Mouse (Mus musculus) spleen, adult 18-20 months (tissue): ENCODE results near the gene Dock8.
"Not testable (repeated sequence)": the region's sequence is repeated elsewhere in the genome, so short reads cannot be mapped to it uniquely, and the experiment has no call there.

Experiments used
- DNase-seq, 2 experiments: peaks; one replicate each; pipeline ENCODE4 v3.0.0; 2022; ENCODE audit warnings: mixed read lengths in 2 of 2

Dock8 gene

DNA sequence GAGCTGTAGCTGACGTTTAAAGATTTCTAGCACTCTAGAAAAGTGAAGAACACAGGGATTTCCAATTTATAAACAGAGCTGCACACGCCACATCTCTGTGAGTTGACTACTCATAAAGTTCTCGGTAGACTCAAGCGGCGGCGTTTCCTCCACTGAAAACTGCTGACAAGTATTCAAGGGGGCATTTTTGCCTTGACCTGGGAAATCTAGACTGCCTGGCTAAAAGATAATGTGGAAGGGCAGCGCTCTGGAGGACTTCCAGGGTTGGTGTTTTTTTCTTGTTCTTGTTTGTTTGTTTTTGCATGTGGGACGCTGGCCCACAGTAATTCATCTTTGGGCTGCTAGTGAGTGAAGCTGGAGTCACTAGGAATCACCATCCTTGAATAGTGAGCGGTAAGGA lies 819 bp downstream of the Dock8 start:
- no peak for DNase-seq

DNA sequence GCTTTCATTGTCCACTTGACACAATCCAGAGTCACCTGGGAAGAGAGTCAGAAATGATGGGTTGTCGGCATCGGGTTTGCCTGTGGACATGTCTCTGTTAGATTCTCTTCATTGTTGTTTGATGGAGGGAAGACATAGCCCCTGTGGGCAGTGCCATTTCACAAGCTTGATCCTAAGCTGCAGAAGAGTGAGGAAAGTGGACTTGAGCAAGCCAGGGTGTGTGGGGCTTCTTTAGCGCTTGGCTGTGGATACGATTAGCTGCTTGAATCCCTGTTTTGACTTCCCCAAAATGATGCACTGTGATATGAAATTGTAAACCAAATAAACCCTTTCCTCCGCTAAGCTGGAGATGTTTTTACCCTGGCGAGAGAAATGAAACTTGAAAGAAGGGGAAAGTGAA lies 2.7 kb downstream of the Dock8 start:
- DNase-seq: no peak

DNA sequence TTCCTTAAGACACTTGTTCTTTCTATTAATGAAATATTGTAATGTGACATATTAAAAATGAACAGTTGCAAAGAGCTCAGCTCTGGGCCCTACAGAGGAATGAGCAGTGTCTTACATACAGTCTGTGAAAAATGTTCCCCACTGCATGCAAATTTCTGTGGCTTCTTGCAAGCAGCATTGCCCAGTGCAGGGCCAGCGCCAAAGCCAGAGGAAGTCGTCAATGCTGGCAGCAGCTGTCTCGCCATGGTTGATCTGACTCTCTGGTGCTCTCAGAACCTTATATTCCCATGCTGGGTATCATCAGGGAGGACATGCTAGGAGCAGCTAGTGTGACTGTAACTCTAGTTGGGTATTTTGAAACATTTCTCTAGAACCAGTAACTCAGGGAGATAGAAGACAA lies 3.5 kb downstream of the Dock8 start:
- peak; percentile 53 to 57 for DNase-seq

DNA sequence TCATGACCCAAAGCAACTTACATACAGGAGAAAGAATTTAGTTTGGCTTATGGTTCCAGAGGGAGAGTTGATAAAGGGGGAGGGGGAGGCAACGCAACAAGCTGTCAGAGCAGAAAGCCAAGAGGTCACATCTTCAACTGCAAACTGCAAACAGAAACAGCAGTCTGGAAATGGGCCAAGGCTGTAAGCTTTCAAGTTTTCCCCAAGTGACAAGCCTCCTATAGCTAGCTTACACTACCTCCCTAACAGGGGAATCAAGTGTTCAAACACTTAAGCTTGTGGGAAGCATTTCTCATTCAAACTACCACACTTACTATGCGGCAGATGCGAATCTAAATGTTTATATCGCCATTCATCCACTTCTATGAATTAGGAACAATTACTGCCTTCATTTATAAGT lies 4.5 kb downstream of the Dock8 start:
- DNase-seq: no peak

DNA sequence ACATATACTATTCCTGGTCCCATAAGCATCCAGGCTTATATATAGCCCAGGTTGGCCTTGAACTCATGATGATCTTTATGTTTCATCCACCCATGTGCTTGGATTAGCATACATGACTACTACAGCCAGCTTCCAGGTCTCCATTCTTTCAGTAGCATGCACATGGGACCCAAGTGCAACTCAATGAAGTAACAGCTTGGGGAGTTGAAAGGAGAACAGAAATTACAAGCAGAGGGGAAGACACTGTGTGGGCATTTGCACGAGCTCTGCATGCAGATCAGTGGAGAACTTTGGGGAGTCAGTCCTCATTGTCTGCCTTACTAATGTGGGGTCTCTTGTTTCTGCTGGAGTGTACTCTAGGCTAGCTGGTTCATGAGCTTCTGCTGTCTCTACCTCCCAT lies 7.4 kb downstream of the Dock8 start:
- DNase-seq: no peak

DNA sequence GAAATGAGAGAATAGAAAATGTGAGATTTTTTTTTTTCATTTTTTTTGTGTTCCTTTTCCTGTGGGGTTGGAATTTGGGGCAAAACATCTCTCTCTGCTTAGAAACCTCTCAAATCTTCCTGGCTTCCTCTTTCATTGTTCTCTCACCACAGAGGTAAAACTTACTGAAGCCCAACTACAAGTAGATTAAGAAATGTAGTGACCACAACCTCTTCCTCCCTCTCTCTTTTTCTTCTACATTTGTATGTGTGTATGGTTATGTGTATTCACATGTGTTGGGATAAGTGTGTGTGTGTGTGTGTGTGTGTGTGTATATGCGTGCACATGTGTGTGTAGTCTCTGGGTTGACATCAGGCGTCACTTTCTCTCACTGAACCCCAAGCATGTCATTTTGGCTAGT lies 9.2 kb downstream of the Dock8 start:
- no peak for DNase-seq

DNA sequence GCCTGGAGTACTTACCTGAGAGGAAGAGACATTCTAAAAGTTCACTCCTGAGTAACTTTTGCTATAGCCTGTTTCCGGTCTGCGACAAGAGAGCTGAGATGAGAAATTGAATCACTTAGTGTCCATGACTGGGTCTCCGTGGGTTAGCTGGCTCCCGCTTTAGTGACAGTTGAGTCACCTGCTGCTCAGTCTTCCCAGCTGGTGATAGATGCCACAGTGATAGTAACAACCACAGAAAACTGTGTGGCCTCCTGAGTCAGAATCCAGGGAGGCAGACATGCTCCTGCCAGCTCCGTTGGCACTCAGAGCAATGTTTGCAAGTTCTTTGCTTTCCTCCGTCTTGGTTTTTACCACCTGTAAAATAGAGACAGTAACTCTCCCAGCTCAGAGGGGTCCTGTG lies 23.4 kb downstream of the Dock8 start:
- no peak for DNase-seq

DNA sequence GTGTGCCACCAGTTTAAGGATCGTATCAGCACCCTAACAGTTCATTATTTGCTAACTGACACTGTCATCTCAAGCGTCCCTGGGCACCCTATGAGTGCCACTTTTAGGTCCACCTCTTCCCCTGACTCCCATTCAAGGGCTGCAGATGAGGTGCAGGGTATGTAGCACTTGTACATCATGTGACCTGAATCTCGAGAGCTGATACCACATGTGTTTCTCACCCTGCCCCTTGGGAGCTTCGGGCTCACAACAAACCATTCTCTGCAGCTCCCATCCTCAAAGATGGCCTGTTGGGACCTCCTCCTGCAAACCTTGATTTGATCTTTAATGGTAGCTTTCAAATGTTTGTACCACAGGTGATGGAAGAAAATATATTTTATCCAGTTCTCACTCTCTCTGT lies 32.4 kb downstream of the Dock8 start:
- no peak for DNase-seq

DNA sequence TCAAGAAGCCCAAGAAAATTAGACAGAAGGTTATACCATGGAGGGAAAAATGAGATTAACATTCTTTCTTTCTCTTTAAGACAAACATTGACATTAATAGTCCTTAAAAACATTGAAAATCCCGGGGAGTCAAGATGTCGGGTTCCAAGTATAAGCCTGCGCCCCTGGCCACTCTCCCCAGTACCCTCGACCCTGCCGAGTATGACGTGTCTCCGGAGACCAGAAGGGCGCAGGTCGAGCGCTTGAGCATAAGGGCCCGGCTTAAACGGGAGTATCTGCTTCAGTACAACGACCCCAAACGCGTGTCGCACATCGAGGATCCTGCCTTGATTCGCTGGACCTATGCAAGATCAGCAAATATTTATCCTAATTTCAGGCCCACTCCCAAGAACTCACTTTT lies 33.7 kb downstream of the Dock8 start:
- DNase-seq: not testable (repeated sequence)

DNA sequence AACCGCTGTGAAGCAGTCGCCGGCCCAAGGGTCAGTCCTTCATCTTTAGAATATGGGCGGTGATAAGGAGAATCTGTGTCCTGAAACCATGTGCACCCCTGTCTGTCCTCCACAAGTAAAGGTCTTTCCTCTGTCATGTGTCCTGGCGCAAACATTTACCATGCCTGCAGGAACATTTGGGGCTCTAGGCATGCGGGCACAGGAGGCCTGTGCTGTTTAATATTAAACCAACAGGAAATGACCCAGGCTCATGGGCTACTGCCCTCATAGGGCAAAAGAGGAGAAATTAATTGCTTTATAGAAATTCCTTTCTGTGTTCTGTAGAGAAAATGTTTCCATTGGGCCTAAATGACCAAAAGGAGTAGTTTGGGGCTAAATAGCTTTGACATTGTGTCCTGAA lies 36.5 kb downstream of the Dock8 start:
- no peak for DNase-seq

DNA sequence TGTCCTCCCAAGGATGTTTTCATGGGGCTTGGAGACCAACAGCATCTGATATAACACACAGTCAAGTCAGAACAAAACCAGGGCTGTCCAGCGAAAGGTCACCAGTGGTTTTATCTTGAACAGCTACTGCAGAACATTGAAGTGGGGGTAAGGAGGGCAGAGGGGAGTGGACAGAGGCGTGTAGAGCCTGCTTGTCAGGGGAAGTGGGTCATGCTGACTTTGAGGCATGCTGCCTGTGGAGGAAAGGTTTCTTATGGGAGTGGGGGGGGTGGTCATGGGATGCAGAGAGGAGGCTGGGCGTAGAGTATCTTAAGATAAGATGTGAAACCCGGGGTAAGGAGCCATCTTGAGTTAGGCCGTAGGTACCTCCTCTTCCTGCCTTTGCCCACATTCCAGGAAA lies 37.5 kb downstream of the Dock8 start:
- DNase-seq: no peak

DNA sequence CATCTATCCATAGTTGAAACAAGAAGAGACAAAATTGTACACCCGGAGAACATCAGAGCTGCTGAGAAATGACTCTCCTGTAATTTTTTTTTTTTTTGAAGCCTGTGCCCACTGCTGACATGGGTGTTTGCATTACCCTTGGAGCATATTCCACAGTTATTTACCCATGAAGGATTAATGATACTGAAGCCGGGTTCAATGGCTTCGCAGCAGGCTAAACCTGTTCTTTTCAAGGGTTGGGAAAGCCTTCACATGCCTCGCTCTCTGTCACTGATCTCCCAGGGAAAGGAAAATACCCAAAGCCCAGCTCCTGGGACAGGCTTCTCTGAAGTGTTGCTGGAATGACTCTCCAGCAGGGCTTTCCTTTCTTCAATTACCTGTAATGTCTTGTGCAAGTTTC lies 37.9 kb downstream of the Dock8 start:
- DNase-seq: no peak

DNA sequence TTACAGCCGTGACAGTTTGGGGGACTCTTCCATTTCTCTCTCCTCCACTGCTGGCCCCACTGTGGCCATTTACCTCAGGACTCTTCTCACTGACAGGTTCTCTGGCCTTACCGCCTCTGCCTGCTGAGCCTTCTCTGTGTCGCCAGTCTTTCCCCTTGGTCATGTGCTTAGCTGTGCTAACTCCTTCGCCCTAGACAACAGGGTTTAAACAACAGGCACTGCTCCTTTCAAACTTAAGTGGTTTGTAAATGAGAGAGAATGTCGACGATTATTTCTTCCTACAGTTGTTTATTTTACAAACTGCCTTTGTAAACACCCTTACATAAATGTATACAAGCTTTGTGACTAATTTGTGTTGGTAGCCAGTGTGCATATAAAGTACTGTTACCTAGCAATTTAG lies 39.0 kb downstream of the Dock8 start:
- DNase-seq: no peak

DNA sequence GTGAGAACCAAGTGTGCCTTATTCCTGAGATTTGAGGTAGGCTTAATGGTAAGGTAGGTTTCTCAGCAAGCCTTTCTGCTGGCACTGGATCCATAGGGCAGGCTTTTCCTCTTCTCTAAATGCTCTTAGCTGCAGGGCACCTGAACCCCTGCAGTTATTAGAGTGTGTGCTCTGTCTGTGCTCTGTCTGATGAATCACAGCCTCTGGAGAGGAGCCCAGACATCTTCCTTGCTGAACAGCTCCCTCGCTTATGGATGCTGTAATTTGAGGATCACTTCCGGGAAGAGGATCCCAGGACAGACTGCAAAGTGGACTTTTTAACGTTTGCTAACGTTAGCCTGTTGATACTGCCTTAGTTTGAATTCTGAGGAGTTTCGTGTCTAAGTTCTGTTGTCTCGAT lies 41.9 kb downstream of the Dock8 start:
- no peak for DNase-seq

DNA sequence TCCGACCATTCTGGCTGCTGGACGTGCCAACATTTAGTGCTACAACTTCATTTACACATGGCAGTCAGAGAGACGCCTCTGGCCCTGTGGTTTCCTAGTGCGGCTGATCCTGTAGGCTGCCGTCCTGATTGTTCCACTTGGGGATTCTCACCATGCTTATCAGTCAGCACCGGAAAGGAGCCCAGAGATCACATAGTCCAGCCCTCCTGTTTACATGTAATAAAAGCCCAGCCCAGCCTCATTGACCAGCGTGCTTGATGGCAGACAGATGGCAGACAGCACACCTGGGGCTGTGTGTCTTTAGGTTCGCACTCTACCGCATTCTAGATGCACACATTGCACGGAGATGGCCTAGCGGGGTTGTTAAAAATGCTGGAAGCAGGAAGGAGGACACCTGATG lies 43.6 kb downstream of the Dock8 start:
- no peak for DNase-seq

DNA sequence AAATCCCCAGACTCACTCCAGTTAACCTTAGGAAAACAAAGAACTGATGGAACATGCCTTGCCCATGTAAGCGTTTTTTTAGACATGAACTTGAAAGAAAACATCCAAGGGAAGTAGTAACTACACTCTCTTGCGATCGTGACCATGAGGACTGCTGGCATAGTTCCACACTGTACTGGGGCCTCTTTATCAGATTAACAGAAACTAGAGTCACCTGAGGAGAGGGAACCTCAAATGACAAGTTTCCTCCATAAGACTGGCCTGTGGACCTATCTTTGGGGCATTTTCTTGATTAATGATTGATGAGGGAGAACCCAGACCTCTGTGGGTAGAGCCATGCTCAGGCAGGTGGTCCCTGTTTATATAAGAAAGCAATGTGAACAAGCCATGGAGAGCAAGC lies 44.7 kb downstream of the Dock8 start:
- DNase-seq: no peak

DNA sequence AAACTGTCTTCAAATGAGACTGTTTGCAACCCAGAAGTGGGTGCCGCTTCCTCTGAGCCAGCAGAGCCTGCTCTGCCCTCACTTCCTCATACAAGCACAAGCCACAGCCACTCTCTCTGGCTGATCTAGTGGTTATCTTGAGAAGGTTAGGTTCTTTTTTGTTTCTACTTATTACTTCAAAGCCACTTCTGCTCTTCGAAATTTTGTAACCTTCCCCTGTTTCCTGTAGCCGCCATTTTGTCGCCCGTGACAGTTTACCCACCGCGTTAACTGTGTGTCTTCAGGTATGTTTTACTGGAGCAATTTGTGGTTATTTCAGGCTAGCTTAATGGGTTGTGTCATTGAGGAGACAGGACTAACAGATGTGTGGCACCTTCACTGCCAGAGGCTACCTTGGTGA lies 53.0 kb downstream of the Dock8 start:
- DNase-seq: peak; percentile 58 to 63

DNA sequence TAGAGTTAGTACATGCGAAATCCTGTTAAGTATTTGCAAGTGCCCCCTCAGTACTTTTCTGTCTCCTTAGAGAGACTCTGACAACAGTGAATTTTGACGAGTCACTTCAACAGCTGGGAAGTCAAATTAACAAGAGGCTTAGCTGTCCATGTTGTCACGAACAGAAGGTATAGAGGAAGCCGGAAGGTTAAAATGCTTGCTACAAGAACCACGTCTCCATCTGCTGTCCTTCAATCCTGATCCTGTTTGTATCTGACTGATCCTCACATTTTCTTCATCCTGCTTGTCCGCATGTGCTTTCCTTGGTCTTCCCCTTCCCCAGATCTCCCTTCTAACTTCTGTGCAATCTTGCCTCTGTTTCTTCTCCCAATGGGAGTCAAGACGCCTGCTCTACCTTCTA lies 53.8 kb downstream of the Dock8 start:
- no peak for DNase-seq

DNA sequence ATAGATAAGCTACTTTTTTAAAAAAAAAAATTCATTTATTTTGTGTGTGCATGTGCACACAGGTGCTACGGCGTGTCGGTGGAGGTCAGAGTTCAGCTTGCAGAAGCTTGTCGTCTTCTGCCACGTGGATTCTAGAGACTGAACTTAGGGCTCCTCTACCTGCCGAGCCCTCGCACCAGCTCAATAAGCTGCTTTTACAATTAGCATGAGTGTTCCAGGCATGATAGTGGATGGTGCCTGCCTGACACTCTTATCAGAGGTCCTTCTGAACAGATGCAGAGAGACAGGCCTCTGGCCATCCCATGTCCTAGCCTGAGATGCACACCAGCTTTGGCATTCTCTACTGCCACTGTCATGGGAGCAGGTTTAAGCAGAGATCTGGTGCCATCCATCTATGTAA lies 55.7 kb downstream of the Dock8 start:
- no peak for DNase-seq

DNA sequence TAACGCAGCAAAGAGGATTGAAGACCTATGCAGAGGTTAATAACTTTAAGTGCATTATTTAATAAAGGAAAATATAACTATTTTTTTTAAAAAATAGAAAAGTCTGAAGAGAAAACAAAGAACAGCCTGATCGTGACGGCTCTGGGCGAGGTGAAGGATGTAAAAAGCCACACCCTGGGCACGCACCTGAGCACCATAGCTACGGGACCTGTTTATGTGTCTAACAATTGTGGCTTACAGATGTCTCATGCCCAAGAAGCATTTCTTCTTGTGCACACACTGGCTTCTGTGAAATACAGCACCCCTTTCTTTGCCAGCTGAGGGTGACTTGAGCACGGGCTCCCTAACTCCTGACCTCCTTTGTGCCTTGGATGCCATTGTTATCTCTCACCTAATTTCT lies 56.2 kb downstream of the Dock8 start:
- no peak for DNase-seq

DNA sequence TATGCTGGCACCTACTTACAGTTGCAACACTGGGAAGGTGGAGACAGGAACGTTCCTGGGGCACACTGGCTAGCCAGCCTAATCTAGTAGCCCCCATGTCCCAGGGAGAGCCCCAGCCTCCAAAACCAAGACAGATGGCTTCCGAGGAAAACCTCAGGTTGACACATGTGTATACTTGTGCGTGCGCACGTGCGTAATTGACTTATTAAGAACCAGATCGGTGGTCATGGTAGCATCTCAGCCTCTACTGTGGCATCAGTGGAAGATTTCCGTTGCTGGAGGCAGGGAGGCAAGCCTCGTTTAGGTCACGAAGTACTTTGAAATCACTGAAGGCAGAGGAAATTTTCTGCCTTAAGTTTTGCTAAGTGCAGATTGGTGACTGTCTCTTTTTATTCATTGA lies 56.9 kb downstream of the Dock8 start:
- no peak for DNase-seq

DNA sequence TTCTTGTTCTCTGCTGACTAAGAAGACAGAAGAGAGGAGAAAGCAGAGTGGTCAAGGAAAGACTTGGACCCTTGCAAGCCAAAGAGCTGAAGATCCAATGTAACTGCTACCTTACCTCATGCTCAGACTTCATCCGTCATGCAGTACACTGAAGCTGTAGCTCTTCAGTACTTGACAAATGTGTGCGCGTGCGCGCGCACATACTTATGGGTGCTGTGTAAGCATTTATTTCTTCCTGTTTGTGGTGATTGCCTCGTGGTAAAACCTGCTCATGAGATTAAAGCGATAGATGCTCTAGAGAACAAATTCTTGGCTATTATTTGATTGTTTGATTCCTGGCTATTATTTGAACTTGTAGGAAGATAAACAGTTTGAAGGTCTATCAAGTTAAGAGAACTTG lies 58.5 kb downstream of the Dock8 start:
- no peak for DNase-seq

DNA sequence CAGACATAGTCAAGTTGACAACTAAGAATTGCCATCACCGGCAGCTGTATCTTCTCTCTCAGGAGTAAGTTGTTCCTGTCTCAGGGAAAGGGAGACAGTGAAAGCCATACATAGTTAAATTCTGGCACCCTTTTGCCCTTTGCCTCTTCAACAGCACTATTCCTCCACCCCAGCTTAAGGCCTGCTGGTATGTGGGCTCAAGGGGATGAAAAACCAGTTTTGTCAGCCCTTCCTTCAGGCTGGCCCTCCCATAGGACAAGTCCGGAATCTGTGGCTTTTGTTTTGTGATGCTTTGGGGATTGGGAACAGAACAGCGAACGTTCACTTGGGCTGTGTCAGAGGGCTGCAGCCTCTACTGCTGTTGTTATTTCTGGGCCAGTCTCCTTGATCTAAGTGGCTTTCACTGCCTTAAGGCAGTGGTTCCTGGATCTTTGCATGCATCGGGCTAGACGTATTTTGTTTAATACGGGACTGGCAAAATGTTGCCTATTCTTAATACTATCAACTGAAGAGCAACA lies 60.6 kb downstream of the Dock8 start:
- DNase-seq: no peak

DNA sequence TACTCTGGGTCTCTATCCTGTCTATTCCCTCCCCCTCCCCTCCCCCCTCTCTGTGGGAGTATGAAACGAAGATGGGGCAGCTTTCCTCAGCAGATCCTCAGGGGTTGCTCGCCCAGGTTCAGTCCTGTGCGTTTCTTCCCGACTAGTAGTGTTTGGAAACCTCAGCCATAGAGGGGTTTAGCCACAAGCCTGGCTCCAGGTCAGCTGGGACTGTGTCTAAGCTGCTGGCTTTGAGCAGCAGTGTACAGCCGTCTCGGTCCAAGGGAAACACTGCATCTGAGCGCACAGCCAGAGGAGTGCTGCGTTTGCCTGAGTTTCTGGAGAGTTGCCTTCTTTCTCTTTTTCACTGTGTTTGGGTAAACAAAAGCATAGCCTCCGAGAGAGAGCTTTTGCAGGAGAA lies 61.0 kb downstream of the Dock8 start:
- DNase-seq: no peak

DNA sequence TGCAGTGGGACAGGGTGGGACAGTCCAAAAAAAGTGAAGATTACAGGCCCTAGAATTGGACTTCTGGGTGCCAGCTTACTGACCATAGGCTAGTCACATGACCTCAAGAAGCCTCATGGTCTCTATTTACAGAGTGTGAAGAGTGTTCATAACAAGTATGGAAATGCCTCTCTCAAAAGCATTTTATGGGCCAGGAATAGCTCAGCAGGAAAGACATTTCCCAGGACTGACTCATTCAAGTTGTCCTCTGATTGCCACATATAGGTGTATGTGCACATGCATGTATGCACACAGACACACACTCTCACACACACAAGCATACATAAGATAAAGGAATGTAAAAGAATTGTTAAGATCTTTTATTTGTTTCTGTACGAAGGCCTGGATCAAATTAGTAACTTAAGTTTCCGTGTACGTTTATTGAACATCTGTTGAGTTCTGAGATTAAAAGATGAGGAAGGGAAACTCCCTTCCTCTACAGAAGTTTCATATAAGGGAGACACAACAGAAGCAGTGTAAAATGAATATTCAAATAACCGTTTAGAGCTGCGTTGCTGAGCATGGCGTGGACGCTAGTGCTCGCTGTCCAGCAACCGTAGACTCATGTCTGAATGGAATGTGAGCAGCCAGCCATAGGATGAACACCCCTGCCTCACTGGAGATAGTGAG lies 63.0 kb downstream of the Dock8 start:
- DNase-seq: no peak

DNA sequence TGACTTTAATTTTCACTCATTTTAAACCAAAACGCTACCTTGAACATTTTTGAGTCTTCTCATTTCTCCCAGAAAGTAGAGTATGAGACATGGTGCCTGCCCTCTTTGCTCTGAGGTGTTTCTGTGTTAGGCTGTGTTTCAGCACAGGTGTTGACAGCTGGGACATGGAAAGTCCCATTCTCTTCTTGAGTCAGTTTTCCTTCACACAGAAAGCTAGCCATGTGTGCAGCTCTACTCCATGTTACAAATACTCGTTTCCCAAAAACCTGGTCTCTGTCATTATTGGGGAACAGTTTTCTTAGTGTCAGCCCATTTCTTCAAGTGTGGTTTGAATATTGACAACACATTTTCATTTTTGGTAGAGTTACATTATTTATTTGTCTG lies 63.5 kb downstream of the Dock8 start:
- no peak for DNase-seq
